Mouse (Mus musculus) gastrocnemius, postnatal 36 days (tissue): ENCODE measurements around the gene Scn8a. TPM values are rescaled to one million over a fixed set of nuclear protein-coding genes. Genes with fewer than 3 reads are reported as not detected.
"Not testable (repeated sequence)": the region's sequence is repeated elsewhere in the genome, so short reads cannot be mapped to it uniquely, and the experiment has no call there.

ENCODE experiments used
- DNase-seq, 2 experiments: peaks; one replicate each; pipeline ENCODE4 v3.0.0; 2022
- intact Hi-C: fragments of 180-260 bp; cut with DNase I; formaldehyde crosslinking; loops from one replicate; pipeline ENCODE4 v1.15.1; 2025
- long read RNA-seq, 2 experiments: library from polyadenylated mRNA; stranded (forward); transcript quantifications; one replicate each; pipeline ENCODE4 v2.0.0; 2021
- total RNA-seq, 2 experiments: library from RNA; stranded (reverse); gene quantifications; 2 replicates each; pipeline ENCODE4 v1.2.3; 2021

Gene Scn8a
- total RNA-seq = under 1 TPM in 1 of 2 experiments, not detected in 1; 0.43 TPM
- long read RNA-seq, experiment 1 = 0 reads
- long read RNA-seq, experiment 2 = 0 reads

DNA sequence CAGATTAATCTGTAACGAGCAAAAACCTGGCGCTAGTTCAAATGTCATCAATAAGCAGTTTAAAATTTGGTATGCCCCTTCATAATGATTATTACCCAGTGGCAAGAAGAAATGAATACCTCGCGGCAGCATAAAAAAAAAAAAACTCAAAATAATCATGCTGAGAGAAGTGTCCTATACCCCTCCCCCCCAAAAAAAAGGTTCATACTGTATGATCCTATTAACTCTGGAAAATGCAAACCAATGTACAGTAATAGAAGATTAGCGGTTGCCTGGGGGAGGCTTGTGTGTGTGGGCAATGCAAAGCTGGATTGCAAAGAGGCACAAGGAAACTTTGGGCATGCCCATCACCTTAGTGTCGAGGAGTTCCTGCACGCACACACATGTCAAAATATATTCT, at the start of gene Scn8a:
TSS of gene Scn8a (plus strand) at position 301 of the 400 bp plus-strand sequence.
- intact Hi-C loops = no loop called here
- DNase-seq = no peak

DNA sequence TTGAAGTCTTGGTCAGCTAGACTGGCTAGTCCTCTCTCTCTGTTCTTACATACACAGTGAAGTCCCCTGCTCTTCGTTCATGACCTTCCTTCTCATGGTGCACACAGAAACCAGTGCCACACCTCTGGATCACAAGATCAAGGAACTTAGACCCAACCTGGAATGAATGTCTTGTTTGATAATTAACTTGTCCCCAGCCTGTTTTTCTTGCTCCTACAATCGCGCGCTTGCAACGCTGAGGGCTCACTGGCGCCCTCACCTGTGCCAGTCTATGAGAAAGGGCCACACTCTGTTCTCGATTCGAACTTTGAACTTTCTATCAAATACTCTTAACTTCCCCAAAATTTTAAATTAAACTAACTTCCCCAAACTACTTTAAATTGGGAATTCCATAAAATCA, 47.8 kb upstream of the Scn8a start:
- DNase-seq = no peak
- intact Hi-C loops = no loop called here

DNA sequence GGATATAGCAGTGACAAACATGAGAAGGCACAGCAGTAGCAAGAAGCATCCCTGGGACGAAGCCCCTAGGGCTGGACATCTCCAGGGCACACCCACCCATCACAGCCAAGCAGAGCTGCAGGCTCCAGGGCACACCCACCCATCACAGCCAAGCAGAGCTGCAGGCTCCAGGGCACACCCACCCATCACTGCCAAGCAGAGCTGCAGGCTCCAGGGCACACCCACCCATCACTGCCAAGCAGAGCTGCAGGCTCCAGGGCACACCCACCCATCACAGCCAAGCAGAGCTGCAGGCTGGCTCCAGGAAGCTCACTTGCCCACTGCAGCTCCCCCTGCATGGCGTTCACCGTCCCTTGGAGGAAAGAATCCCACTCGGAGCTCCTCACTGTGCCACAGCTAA, 47.3 kb upstream of the Scn8a start:
- intact Hi-C loops, DNase-seq: not testable (repeated sequence)

DNA sequence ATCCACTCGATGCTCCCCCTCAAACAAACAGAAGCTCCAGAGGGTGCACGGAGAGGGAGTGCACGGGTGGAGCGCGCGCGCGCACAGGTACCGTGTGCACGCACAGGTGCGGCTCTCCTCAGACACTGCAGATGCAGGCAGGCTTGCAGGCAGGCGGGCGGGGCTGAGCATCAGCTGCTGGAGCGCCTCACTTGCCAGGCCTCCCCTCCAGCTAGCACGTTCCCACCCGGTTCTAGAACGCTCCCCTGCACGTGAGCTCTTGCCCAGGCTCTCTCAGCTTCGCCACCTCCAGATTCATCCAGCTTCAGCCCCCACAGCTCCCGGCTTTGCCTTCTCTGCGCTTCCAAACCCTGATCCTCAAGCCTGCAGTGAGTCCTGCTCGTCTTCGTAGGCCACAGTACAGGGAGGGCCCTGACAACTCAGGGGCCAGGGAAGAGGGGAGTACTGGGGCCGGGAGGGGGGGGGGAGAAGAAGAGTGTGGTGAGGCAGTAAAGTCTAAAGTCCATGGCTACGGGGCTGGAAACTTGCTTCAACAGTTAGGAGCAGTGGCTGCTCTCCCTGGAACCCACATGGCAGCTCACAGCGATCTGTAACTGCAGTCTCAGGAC, 44.3 kb upstream of the Scn8a start:
- intact Hi-C loops = no loop called here
- DNase-seq = no peak

DNA sequence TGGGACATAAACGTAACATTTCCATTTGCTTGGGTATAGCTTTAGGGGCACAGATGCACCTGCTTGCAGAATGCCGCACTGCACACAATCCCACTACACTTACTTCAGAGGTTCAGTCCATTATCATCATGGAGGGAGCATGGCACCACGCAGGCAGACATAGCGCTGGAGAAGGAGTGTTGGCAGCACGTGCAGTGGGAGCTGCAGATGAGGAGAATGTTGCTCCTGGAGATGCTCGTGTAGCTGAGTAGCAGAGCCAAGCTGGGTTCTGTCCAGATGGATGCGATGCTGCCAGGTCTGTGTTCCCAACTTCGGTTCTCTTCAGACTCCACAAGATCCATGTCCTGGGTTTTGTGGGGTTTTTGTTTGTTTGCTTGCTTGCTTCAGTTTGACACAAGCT, 43.6 kb upstream of the Scn8a start:
- intact Hi-C loops = no loop called here
- DNase-seq = no peak

DNA sequence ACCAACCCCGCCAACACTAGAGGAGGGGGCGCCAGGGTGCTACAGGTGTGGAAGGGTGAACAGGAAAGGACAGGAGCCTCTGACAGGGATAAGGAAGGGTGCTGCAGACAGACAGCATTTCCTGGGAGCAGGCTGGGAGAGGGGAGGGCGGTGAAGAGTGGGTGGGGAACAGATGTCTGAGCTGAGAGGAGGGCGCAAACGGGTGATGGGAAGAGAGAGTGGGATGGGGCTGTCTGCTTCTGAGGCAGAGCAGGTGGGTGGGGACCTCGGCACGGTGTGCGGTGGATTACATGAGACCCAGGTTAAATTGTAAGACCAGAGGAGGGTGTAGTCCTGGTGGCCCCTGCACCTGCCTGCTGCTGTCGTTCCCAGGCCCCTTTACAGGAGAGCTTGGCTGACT, 39.9 kb upstream of the Scn8a start:
- no peak for DNase-seq
- intact Hi-C loops = no loop called here

DNA sequence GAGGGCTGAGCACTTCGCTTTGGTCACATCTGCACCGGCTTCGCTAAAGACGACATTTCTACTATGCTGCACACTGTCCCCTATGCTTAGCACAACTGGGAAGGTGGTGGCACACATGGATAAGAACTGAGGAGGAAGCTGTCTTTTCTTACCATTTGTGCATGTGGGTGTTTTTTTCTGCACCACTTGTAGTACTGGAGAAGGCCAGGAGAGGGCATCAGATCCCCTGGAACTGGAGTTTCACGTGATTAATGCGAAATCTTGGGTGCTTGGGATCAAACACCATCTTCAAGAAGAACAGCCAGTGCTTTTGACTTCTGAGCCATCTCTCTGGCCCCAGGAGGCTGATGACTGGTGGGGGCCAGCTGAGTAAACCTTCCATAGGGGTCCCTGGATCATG, 39.0 kb upstream of the Scn8a start:
- no peak for DNase-seq
- intact Hi-C loops = no loop called here

DNA sequence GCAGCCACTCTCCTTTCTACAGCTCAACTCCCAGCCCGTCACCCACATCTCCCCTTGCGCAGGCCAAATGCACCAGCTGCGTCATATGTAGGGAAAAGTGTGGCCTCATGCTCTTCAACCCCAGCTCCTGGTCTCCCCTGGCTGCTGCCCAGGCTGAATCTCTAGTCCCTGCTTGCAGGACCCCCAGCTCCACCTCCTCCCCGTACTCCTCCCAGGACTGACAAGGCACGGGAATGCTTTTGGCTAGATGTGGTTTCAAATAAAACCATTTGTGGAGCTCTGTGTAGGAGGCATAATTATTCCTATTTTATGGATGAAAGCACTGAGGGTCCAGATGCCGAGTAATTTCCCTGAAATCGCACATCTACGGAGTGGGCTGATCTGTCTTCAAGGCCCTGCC, 37.5 kb upstream of the Scn8a start:
- intact Hi-C loops = no loop called here
- no peak for DNase-seq

DNA sequence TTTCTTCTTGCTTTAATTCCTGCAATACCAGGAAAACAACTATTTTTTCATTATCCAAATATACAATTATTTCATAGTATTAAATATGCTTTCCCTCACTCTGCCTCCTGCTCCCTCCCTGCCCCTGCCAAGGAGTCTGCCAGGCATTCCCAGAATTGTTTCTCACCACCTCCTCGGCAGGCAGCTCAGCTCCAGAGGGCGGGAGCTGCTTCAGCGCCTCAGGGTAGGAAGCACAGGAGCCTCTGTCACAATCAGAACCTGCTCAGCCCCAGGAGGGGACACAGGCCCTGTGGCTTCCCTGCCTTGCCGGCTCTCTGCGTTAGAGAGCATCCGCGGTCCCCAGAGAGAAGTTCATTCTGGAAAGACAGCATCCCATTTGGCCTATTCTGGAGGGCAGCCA, 36.9 kb upstream of the Scn8a start:
- DNase-seq = no peak
- intact Hi-C loops = no loop called here

DNA sequence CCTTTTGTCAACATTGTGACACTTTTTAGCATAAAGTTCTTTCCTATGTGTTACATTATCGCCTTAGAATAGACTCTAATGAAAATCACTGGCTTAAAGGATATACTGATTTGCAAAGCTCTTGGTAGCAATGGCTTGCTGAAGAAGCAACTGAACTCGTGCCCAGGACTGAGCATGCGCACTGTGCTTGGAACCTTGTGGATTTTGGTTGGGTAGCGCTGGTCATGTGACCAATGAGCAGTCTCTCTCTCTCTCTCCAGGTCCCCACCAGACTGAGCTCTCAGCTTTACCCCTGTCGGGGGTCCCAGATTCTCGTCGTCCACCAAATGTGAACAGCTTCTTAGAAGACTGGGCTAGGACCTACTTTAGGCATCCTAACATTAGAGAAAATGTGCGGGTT, 32.9 kb upstream of the Scn8a start:
- intact Hi-C loops = no loop called here
- DNase-seq = no peak

DNA sequence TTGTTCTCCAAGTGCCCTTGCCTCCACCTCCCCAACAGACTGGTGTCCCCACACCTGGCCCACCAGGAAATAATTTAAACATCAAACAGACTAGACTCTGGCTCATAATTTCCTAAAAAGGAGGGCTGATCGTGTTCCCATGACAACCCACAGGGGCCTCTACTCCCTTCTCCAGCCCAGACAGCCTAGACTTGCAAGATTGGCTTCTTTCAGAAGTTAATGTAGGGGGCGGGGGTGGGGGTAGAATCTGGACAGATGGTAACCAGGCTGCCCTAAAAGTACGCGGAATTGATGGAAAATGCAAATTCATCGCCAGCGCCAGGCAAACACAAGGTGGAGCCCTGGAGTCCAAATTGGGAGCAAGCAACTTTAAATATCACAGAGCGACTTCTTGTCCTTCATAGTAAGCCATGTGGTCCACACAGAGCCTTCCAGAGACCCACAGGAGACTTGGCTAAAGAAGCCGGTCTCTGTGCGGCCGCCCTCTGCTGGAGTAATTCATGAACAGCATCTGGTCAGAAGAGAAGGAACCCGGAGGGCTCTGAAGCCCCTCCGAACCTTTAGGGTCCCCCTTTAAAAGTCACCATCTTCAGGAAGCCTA, 31.0 kb upstream of the Scn8a start:
- DNase-seq = peak; percentile 23
- intact Hi-C loops = no loop called here

DNA sequence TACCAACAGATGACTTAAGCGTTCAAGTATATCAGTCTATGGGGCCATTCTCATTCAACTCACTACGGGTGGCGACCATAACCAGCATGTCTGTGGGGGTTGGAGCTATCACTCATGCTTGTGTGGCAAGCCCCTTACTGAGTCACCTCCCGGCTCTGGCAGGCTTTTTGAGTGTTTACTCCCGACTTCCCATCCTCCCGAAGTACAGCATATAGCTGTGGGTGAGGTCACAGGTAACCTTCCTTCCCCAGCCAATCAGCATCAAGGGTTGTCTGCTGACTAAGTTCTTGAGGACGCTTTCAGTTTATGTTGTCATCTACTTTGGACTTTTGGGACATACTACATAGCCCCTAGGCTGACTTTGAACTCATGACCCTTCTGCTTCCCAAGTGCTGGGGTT, 25.3 kb upstream of the Scn8a start:
- DNase-seq = no peak
- intact Hi-C loops = loop anchor here (5.0 kb wide), 1 partner anchor 82 kb away; the partner anchor contains the start of gene Slc4a8

DNA sequence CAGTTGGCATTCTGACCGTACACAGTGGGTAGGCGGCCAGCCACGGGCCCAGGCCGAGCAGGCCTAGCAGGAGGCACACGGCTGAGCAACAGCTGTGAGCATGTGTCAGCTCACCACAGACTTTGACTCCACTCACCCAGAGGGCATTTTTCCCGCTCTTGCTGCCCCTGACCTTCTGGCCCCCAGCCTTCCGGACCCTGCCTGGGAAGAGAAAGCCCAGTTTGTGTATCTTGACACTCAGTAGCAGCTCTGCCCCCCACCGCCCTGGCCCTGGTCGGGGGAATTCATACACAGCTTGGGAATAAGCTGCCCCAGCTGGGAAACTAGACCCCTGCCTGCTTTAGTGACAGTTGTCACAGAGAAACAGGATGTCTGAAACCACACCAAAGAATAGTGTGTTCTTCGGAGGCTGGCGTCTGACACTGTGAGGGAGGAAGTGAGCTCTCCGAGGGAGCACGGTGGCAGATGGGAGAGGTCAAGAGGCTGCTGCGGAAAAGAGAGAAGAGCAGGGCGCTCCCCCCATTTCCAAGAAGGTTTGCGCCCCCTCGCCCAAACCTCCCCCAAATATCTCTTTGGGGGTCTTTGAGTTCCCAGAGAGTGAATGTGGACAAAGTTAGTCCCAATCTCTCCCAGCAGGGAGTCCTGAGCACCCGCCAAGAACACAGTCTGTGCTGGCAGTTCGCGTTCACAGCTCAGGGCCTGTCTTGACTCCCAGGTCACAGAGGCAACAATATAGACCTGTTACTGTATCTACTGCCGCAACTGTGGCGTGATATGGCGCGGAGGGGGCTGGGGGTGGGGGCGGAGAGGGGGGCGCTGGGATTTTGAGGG, 24.4 kb upstream of the Scn8a start:
- DNase-seq = no peak
- intact Hi-C loops = no loop called here

DNA sequence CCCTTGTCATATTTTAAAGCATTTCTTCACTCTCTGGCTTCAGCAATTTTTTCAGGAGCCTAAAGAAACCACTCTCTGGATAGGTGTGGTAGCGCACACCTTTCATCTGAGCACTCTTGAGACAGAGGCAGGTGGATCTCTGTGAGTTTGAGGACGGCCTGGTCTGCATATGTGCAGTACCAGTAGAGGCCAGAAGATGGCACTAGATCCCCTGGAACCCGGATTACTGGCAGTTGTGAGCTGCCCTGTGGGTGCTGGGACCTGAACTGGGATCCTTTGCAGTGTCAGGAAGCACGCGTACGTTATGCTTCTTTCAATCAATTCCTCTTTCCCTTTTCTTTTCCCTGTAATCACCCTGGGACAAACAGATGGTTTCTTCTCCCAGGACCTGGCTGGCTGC, 22.5 kb upstream of the Scn8a start:
- intact Hi-C loops = no loop called here
- no peak for DNase-seq

DNA sequence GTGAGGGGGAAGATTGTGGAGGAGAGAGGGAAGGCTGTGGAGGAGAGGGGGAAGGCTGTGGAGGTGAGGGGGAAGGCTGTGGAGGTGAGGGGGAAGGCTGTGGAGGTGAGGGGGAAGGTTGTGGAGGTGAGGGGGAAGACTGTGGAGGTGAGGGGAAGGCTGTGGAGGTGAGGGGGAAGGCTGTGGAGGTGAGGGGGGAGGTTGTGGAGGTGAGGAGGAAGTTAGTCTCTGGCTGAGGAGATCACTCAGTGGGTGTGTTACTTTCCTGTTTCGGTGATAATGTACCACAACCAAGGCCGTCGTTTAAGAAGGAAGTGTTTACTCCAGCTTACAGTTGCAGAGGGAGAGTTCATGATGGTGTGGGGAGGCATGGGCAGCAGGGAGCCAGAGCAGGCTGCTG, 12.1 kb upstream of the Scn8a start:
- no peak for DNase-seq
- intact Hi-C loops = no loop called here

DNA sequence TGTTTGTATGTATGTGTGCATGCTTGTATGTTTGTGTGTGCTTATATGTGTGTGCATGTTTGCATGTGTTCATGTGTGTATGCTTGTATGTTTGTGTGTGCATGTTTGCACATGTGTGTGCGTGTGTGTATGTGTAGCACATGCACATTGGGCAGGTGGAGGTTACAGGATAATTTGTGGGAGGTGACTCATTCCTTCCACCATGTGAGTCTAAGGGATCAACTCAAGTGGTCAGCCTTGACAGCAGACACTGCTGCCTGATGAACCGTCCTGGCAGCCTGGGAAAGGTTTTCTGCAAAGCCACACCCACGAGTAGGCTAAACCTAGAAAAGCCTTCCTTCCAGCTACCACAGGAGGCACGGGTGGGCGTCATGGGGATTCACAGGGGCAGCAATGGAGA, 8.8 kb upstream of the Scn8a start:
- no peak for DNase-seq
- intact Hi-C loops = no loop called here

DNA sequence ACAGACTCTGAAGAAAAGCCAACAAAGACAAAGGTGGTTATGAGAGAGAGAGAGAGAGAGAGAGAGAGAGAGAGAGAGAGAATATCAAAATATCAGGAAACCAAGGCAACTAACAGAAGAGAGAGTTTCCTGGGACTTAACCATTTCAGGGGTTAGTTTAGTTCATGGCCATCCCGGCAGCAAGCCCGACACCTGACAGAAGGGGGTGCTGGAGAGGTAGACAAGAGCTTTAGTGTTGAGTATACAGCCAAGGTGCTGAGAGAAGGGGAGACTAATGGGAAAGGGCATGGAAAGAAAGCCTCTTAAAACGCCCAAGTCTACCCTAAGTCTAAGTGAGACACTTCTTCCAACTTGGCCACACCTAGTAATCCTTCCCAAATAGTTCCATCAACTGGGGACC, 4.1 kb upstream of the Scn8a start:
- intact Hi-C loops = no loop called here
- DNase-seq = no peak

DNA sequence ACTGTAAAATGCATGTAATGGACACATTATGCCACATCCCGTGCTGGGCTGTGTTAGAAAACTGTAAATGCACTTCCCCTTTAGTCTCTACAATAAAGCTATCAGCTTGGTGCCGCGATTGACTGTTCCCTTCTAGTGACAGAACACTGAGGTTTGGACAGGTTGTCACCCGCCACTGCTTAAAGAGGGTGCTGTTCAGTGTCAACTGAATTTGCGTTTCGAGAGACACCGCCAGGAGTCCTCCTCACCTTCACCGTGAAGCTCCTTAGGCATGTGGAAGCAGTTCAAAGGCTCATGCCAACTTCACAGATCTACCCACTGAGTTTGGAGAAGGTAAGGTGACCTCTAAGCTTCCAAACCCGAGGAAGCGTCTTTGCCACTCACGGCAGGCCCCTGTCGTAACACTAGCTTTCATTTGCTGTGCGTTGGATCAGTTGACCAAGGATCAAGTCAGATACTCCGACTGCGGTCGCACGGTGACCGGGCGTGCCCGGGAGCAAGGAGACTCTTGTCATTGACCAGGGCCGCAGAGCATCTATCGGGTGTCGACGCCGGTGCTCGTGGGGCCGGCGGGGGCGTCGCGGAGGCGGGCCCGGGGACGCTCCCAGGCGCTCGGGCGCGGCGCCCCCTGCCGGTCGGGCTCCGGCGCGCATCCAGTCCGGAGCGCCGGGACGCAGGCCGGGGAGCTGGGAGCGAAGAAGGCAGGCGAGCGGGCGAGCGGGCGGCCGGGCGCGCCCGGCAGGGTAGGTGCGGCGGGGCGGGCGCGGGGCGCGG, 530 bp downstream of the Scn8a start:
- intact Hi-C loops = no loop called here
- peak in 1 of 2 experiments; percentile 19 for DNase-seq

DNA sequence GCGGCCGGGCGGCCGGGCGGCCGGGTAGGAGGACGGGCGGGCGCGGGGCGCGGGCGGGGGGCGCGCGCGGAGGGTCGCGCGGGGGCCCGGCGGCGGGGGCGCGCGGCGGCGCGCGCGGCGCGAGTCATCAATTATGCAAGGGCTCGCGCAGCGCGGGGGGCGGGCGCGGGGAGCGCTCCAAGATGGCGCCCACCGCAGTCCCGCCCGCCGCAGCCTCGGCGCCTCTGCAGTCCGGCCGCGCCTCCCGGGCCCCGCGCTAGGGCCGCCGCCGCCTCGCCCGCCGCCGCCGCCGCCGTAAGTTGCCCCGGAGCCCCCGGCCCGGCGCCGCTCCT, 1.1 kb downstream of the Scn8a start:
- DNase-seq = no peak

DNA sequence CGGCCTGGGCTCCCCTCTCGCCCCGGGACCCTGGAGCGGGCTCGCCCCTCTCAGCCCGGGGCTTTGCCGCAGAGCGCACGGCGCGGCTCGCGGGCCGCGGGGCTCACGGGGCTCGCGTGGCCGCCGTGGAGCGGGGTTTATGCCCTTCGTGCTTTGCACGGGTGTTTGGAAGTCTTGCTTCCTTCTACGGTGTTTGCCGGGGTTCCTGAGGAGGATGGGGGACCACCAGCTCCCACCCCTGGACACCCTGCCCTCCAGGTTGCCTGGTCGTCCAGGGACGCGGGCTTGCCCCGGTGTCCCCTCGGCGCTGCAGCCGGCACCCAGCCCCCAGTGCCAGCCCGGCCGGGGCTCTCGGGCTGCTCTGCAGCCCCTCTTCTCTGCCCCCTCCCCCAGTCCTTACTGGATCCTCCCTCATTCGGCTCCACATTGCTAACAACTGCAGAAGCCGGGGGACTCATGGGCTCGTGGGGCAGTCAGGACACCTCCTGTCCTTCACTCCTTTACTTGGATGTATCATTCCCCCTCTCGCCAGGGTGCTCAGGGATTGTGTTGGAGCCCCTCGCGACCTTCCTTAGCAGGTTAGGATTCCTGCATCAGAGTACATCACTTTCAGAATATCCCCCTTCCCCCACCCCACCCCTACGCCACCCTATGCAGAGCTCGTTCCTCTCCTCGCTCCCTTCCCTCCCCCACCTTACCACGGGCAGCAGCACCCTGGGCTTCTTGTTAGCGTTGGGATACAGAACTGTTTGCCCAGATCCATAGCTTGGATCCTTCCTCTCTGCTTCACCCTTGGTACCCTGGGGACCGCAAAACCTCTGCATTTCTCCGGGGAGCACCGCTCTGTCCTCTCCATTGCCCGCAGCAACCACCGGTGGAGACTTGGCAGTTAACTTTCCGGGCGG, 1.7 kb downstream of the Scn8a start:
- DNase-seq = no peak
- intact Hi-C loops = no loop called here

More for the DNA sequence above, 1.1 kb downstream of the Scn8a start:
- intact Hi-C loops = no loop called here
